Mouse (Mus musculus) cortical plate, adult 2 months (tissue): ENCODE results near the gene Ltf.

Experiments
- CTCF ChIP-seq: fragments of 200-500 bp; IDR thresholded peaks from 2 replicates; pipeline ENCODE4 v1.5.1; 2011; ENCODE audit warnings: mild to moderate bottlenecking, control low read depth, low read length; ENCODE audit not compliant: insufficient read depth; ENCODE audit errors: extremely low read depth
- POLR2A ChIP-seq: fragments of 200-500 bp; IDR thresholded peaks from 2 replicates; pipeline ENCODE4 v1.6.1; 2011; ENCODE audit warnings: mild to moderate bottlenecking, low read length, control low read depth; ENCODE audit not compliant: insufficient read depth; ENCODE audit errors: extremely low read depth

DNA sequence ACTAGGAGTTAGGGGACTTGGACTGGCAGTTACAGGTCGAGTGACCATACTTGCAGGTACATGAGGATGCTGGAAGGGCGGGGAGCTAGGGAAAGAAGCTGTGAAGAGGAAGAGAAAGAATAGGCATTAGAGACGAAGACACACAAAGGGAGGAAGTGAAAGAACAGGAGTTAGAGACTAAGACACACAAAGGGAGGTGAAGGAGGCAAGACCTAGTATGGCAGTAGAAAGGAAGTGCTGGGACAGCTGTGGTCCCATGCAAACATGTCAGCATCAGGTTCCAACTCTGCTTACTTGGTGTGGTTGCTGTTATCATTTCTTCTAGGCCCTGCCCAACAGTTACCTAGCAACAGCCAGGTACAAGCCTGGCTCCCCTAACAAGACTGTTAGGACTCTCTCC is 9.3 kb upstream of the Ltf start:
- TF ChIP-seq CTCF (no peak), POLR2A (no peak)
